Mouse (Mus musculus): ENCODE results near the gene Ccdc167.

GRCm38 (mm10) chr17:29671021-29671420, 45.8 kb downstream of the Ccdc167 start:
- TF ChIP-seq CTCF (IDR thresholded peaks at IDR 0.05; ENCODE audit: extremely low read depth, insufficient read depth, low read length): no peak
- TF ChIP-seq POLR2A (IDR thresholded peaks at IDR 0.05; ENCODE audit: extremely low read depth, insufficient read depth, low read length): no peak

Data from cortical plate, adult 2 months (tissue).